Mouse (Mus musculus): ENCODE data around the gene Sag. TPM values are rescaled to one million over a fixed set of nuclear protein-coding genes. Genes with fewer than 3 reads are reported as not detected.

Gene Sag
- polyA plus RNA-seq, 1 experiment from 2014 or later = 1.8 TPM

GRCm38 (mm10) chr1:87881726-87882125 lies 78.2 kb downstream of the Sag start:
- Histone ChIP-seq H3K4me2 (no peak overlapping the region), H3K4me3 (no peak overlapping the region), H3K36me3 (peaks cover 10% of the 10 kb centered on the region; the same call in 1 of the 2 replicates), H3K9me3 (no peaks in the 10 kb centered on the region), H3K9ac (no peak overlapping the region), H3K27me3 (no peaks in the 10 kb centered on the region), H3K27ac (no peak overlapping the region), H3K4me1 (peaks cover 33% of the 10 kb centered on the region)
- ATAC-seq (ENCODE audit: insufficient number of reproducible peaks, low FRiP score, low TSS enrichment, low read depth) = no peak
- 52% methylated on average over 4 of the region's 4 CpGs for WGBS

- Histone ChIP-seq H3K9ac (no peak overlapping the region), H3K4me2 (no peak overlapping the region), H3K4me3 (no peak overlapping the region), H3K4me1 (peaks cover 28% of the 10 kb centered on the region), H3K36me3 (peaks cover 12% of the 10 kb centered on the region; the same call in 1 of the 2 replicates), H3K27me3 (no peaks in the 10 kb centered on the region), H3K9me3 (no peaks in the 10 kb centered on the region), H3K27ac (no peak overlapping the region)
- ATAC-seq (ENCODE audit: insufficient number of reproducible peaks, low FRiP score, low TSS enrichment, low read depth) = no peak
Measured at GRCm38 (mm10) chr1:87882554-87882953, 79.1 kb downstream of the Sag start.

GRCm38 (mm10) chr1:87890960-87891359 lies 87.5 kb downstream of the Sag start:
- no peak overlapping the region for H3K9ac ChIP-seq
- no peak for ATAC-seq (ENCODE audit: insufficient number of reproducible peaks, low FRiP score, low TSS enrichment, low read depth)
- H3K4me1 ChIP-seq = peaks cover 2% of the 10 kb centered on the region; the same call in 1 of the 2 replicates
- H3K9me3 ChIP-seq = no peaks in the 10 kb centered on the region
- H3K27me3 ChIP-seq = no peaks in the 10 kb centered on the region
- peaks cover 7% of the 10 kb centered on the region; the same call in 1 of the 2 replicates for H3K36me3 ChIP-seq
- H3K4me3 ChIP-seq = no peak overlapping the region
- no peak overlapping the region for H3K27ac ChIP-seq
- WGBS = 46% methylated on average over 1 of the region's 1 CpGs
- no peak overlapping the region for H3K4me2 ChIP-seq

DNA sequence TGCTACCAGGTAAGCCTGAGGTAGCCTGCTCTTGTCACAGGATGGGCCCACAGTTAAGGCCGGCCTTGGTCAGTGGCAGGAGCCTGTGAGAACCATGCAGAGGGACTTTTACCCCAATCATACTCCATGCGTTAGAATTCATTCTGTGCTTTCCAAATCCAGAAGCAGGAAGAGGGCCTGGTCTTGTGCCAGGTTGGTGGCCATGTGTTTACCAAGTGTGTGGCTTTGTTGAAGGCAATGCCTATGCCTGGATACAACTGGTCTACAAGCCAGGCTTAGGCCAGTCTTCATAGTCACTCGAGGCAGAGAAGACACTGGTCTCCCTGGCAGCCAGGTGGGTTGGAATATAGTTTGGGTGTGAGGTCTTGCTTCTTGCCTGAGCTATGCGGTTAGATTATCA lies 88.2 kb downstream of the Sag start:
- H3K4me3 ChIP-seq = no peak overlapping the region
- 86% methylated on average over 4 of the region's 4 CpGs for WGBS
- no peaks in the 10 kb centered on the region for H3K9me3 ChIP-seq
- no peak overlapping the region for H3K4me2 ChIP-seq
- H3K27ac ChIP-seq = no peak overlapping the region
- no peaks in the 10 kb centered on the region for H3K27me3 ChIP-seq
- peaks cover 7% of the 10 kb centered on the region; the same call in 1 of the 2 replicates for H3K36me3 ChIP-seq
- no peak for ATAC-seq (ENCODE audit: insufficient number of reproducible peaks, low FRiP score, low TSS enrichment, low read depth)
- no peak overlapping the region for H3K9ac ChIP-seq
- H3K4me1 ChIP-seq = peaks cover 2% of the 10 kb centered on the region; the same call in 1 of the 2 replicates

DNA sequence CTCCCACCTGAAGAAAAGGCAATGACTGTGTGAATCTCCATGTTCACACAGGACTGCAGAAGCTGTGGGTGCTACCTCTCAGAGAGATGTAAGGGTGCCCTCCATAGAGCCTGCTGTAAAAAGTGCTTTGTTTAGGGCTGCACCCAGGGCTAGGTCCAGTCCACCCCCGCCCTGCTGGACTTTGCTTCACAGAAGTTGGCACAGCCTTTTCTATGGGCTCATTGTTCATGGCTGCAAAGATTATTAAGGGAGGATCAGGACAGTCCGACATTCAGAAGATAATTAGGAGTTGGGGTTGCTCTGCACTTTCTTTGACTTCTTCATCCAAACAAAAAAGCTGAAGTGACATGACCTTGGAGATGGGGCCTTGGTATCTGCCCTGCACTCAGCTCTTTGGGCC lies 89.0 kb downstream of the Sag start:
- no peak for ATAC-seq (ENCODE audit: insufficient number of reproducible peaks, low FRiP score, low TSS enrichment, low read depth)
- no peak overlapping the region for H3K4me2 ChIP-seq
- 88% methylated on average over 2 of the region's 2 CpGs for WGBS
- no peak overlapping the region for H3K27ac ChIP-seq
- H3K27me3 ChIP-seq = no peaks in the 10 kb centered on the region
- H3K36me3 ChIP-seq = peaks cover 4% of the 10 kb centered on the region; the same call in 1 of the 2 replicates
- no peaks in the 10 kb centered on the region for H3K9me3 ChIP-seq
- no peak overlapping the region for H3K9ac ChIP-seq
- H3K4me1 ChIP-seq = peaks cover 2% of the 10 kb centered on the region; the same call in 1 of the 2 replicates
- no peak overlapping the region for H3K4me3 ChIP-seq

DNA sequence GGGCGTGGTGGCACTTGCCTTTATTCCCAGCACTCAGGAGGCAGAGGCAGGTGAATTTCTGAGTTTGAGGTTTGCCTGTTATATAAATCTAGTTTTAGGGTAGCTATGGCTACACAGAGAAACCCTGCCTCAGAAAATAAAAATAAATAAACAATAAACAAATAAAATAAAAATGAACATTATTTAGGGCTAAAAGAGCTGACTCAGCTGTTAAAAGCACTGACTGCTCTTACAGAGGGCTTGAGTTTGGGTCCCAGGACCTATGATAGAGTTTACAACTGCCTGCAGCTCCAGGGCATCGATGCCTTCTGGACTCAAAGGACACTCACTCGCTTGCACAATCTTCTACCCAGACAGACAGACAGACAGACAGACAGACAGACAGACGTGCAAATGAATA lies 89.9 kb downstream of the Sag start:
- peaks cover 2% of the 10 kb centered on the region; the same call in 1 of the 2 replicates for H3K4me1 ChIP-seq
- ATAC-seq (ENCODE audit: insufficient number of reproducible peaks, low FRiP score, low TSS enrichment, low read depth) = no peak
- H3K9me3 ChIP-seq = no peaks in the 10 kb centered on the region
- WGBS = 89% methylated on average over 4 of the region's 4 CpGs
- H3K27ac ChIP-seq = no peak overlapping the region
- H3K9ac ChIP-seq = no peak overlapping the region
- no peak overlapping the region for H3K4me2 ChIP-seq
- H3K4me3 ChIP-seq = no peak overlapping the region
- H3K36me3 ChIP-seq = peaks cover 4% of the 10 kb centered on the region; the same call in 1 of the 2 replicates
- H3K27me3 ChIP-seq = no peaks in the 10 kb centered on the region

Other genes starting within 250 kb of the Sag start
- gene Ngef, start 229.8 kb upstream of the Sag start, polyA plus RNA-seq (2015; fragmentation: Nextera tagmentation; extraction: Ambion mirVana) = 2.4 and 3.0 TPM in 2 replicates
- gene Inpp5d, start 183.4 kb upstream of the Sag start, polyA plus RNA-seq (2015; fragmentation: Nextera tagmentation; extraction: Ambion mirVana) = 7.2 and 8.8 TPM in 2 replicates
- gene Atg16l1, start 47.8 kb upstream of the Sag start, polyA plus RNA-seq (2015; fragmentation: Nextera tagmentation; extraction: Ambion mirVana) = 29.0 and 30.0 TPM in 2 replicates
- gene Dgkd, start 49.6 kb downstream of the Sag start, polyA plus RNA-seq (2015; fragmentation: Nextera tagmentation; extraction: Ambion mirVana) = 24.4 and 25.2 TPM in 2 replicates
- 38.0 and 39.2 TPM in 2 replicates for gene Usp40, start 204.9 kb downstream of the Sag start, polyA plus RNA-seq (2015; fragmentation: Nextera tagmentation; extraction: Ambion mirVana)